Mouse (Mus musculus) left cerebral cortex, postnatal 4 days (tissue): ENCODE measurements at regions not wholly inside any gene's neighbourhood (a gene's known extent, or its start where the extent isn't known, plus 50 kb on each side); places are given as distances from the start of the nearest gene placed in this dataset.
"Not testable (repeated sequence)": the region's sequence is repeated elsewhere in the genome, so short reads cannot be mapped to it uniquely, and the experiment has no call there.

ENCODE experiments used
- DNase-seq: peaks from one replicate; pipeline ENCODE4 v3.0.0-alpha.2; 2022
- intact Hi-C: fragments of 180-260 bp; cut with DNase I; formaldehyde crosslinking; loops from one replicate; pipeline ENCODE4 v1.15.1; 2025

DNA sequence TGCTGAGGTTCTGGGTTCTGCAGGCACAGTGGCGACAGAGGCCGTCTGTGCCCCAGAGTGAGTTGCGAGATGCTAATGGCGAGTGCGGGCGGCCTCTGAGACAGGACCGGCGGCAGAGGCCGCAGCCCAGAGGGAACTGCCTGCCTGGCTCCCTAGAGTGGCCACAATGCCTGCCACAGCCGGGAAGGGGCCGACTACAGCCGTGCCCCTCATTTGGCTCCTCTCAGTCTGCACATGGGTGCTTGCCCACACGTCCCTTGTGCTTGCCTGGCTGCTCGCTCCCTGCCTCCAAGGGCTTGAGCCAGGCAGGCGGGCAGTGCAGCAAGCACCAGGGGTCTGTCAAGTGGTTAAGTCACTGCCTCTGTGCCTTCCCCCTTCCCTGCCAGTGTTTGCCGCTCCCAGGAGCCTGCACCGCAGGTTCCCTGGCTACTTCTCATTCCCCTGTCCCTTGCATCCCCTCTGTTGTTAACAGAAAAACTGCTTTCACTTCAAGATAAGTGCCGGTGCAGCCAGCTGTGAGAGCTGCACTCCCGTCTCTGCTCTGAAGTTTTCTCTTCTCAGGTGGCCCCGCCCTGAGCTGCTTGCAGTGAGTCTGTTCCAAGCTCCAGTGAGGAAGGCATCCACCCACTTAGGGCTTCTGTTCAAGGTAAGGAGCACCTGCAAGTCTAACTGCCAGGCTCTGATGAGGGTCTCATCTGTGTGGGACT lies 64.1 kb upstream of the Tgm3 start:
- intact Hi-C loops, result no loop called here
- no peak for DNase-seq

DNA sequence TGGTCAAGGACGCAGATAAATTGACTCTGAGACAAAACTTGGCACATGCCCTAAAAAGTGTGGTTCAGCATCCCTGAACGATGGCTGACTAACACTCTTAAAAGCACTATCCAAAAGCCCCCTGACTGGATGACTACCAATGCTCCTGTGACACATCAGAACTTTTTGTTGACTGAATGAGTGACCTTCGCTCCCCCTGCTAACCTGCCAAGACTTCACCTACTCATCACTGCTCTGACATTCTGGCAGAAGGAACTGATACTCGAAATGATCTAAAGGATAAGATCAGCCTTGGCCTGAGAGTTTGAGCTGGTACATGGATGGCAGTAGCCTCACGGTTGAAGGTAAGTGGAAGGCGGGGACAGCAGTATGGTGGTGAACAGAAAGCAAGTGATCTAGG lies 62.4 kb upstream of the Tgm3 start:
- DNase-seq, intact Hi-C loops: not testable (repeated sequence)

DNA sequence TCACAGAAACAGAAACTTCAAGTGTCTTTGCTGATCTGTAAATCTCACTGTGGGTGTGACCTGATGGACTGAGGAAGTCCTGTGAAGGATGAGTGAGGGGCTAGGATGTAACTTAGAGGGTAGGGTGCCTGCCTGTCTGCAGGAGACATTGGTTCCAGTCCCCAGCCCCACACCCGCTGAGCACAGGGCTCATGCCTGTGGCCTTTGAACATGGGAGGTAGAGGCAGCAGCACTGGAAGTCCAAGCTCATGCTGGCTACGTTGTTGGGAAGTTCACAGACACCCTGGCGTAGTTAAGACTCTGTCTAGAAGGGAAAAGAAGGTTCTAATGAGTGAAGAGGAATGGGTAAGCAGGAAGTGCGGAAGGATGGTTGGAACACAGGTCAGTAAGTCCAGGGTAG lies 59.7 kb upstream of the Tgm3 start:
- intact Hi-C loops, result no loop called here
- DNase-seq, result no peak

DNA sequence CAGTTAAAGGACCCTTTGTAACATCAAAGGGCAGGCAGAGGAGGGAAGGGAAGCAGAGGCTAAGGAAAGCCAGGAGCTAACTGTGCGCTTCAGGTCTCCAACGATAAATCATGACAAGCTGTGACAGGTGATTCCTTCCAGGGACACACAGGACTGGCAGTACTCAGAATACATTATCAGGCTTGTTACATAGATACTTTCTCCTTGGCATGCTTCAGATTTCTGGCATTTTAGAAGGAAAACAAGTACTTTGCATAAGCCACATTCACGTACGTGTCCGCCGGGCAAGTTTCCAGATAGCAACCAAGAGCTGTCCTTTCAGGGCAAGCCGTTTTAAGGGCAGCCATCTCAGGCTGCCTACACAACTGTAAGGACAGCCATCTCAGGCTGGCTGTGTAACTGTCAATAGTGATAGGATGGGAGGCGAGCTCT lies 56.9 kb upstream of the Tgm3 start:
- intact Hi-C loops, result no loop called here
- no peak for DNase-seq

DNA sequence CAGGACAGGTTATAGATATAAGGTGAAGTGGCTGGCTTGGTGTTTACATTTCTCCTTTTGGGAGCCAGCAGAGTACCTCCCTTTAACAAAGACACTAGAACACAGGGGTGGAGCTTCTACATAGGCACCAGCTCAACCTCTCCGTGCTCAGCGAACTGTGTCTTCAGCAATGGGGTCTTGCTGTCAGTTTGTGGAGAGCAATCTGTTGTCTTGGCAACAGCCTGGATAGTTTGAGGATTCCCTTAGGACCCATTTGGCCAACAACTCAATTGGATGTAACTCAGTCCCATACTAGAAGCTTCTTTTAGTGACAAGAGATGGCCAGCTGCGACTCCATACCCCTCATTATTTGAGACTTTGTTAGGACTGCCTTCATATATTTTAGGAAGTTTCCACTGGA lies 54.0 kb upstream of the Tgm3 start:
- intact Hi-C loops, result no loop called here
- DNase-seq, result peak; percentile 43

DNA sequence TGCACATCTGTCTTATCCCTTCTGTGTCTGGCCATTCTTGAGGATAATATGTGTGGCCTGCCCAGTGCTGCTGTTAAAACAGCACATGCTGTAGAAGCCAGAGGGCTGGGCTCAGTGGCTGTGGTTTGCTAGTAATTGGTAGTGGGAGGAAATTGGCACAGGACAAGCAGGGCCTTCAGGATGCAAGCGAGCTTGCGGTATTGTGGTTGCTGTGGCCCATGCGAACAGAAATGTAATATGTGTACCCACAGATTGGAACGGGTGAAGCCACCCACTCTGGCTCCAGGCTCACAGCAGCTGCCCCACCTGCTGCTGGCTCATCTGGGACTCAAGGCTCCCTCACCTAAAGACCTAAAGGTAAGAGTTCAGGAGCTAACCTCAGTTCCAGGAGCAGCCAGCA lies 51.8 kb upstream of the Tgm3 start:
- no peak for DNase-seq
- intact Hi-C loops, result no loop called here

DNA sequence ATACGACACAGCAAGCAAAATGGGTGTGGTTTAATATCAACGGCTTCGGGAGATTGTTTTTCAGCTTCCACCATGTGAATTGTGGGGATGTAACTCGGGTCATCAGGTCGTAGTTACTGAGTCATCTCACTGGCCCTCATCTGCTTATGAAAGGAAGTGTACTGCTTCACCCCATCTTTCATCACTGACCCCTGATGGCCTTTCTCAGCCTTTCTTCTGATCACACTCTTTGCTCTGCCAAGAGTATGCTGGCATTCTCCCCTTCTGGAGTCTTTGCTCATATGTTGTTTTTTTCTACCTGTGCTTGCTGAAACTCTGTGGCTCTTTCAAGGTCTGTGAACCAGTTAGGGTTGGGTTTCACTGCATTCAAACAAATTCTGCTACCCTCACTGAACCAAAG lies 50.6 kb upstream of the Tgm3 start:
- DNase-seq, result no peak
- intact Hi-C loops, result no loop called here
